14 mouse cellular contexts compared by ENCODE assay signal in the genomic region with DNA sequence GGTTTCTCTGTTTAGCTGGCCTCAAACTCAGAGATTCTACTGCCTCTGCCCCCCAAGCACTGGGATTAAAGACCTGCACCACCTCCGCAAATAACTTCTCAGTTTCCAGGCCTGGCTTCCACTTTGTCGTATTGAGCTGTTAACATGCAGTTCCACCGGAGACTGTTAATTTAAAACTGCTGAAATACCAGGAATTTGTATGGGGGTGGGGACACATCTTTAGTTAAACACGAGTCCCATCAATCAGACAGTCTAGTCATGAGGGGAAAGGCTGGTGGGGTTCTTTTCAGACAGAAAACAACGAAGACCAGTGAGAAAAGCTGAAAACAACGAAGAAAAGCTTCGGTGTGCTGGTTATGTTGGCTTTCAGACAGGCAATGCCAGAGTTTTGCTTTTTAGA.
A peak's percentile ranks its signal among the peaks of the same experiment; 100 is the strongest.
DNase-seq lines count a peak whose midpoint lies in the region; ATAC-seq lines count a peak whose summit lies in the region.
"Had no signal": no experiment of that assay in that cellular context is flagged by ENCODE, and none has a peak within 500 bp of the region (broad histone marks: within the 10 kb centered on the region; RNA-seq: fewer than 3 reads in every experiment).

No protein-coding gene starts in this region.

- H3K9ac ChIP-seq in hindbrain, embryonic 11.5 days (ENCODE audit: low read depth, low read length), result no peak overlapping the region
- H3K9ac ChIP-seq in hindbrain, embryonic 13.5 days, result no peak overlapping the region
- H3K9ac ChIP-seq in embryonic facial prominence, embryonic 13.5 days, result no peak overlapping the region
- H3K9ac ChIP-seq in forebrain, embryonic 16.5 days (replicated peaks; ENCODE audit: low read depth, low read length), result no peak overlapping the region
- H3K9ac ChIP-seq: lung, embryonic 14.5 days had no signal

- H3K27me3 ChIP-seq in hindbrain, embryonic 11.5 days (ENCODE audit: control insufficient read depth, insufficient read depth, low read length), result no peaks in the 10 kb centered on the region
- H3K27me3 ChIP-seq in hindbrain, embryonic 13.5 days, result no peaks in the 10 kb centered on the region
- no peaks in the 10 kb centered on the region for H3K27me3 ChIP-seq in embryonic facial prominence, embryonic 13.5 days
- H3K27me3 ChIP-seq in forebrain, embryonic 16.5 days (replicated peaks; ENCODE audit: control insufficient read depth, insufficient read depth, low read length), result no peaks in the 10 kb centered on the region

- no peak overlapping the region for H3K4me2 ChIP-seq in hindbrain, embryonic 11.5 days (replicated peaks; ENCODE audit: low read depth, low read length)
- H3K4me2 ChIP-seq in hindbrain, embryonic 13.5 days, result no peak overlapping the region
- H3K4me2 ChIP-seq in embryonic facial prominence, embryonic 13.5 days, result no peak overlapping the region
- H3K4me2 ChIP-seq in forebrain, embryonic 16.5 days (ENCODE audit: low read length), result no peak overlapping the region
- H3K4me2 ChIP-seq: lung, embryonic 14.5 days had no signal

- no peaks in the 10 kb centered on the region for H3K36me3 ChIP-seq in hindbrain, embryonic 11.5 days (ENCODE audit: control insufficient read depth, insufficient read depth, low read length)
- no peaks in the 10 kb centered on the region for H3K36me3 ChIP-seq in hindbrain, embryonic 13.5 days
- no peaks in the 10 kb centered on the region for H3K36me3 ChIP-seq in embryonic facial prominence, embryonic 13.5 days
- H3K36me3 ChIP-seq in forebrain, embryonic 16.5 days (ENCODE audit: control insufficient read depth, insufficient read depth), result no peaks in the 10 kb centered on the region

- peaks cover 2% of the 10 kb centered on the region; the same call in 1 of the 2 replicates for H3K4me1 ChIP-seq in hindbrain, embryonic 11.5 days (replicated peaks; ENCODE audit: control insufficient read depth, insufficient read depth, low read length)
- H3K4me1 ChIP-seq in hindbrain, embryonic 13.5 days (replicated peaks), result peaks cover 12% of the 10 kb centered on the region
- peaks cover 18% of the 10 kb centered on the region for H3K4me1 ChIP-seq in embryonic facial prominence, embryonic 13.5 days
- H3K4me1 ChIP-seq in forebrain, embryonic 16.5 days (replicated peaks; ENCODE audit: control insufficient read depth, insufficient read depth, low read length), result peaks cover 15% of the 10 kb centered on the region

- H3K27ac ChIP-seq in hindbrain, embryonic 11.5 days (ENCODE audit: low read depth, low read length), result no peak overlapping the region
- no peak overlapping the region for H3K27ac ChIP-seq in hindbrain, embryonic 13.5 days
- H3K27ac ChIP-seq in embryonic facial prominence, embryonic 13.5 days, result peak overlapping the region; percentile 30; the same call in 1 of the 2 replicates
- peak overlapping the region; percentile 46 for H3K27ac ChIP-seq in forebrain, embryonic 16.5 days (ENCODE audit: low read length)
- H3K27ac ChIP-seq: macrophage had no signal

- no peaks in the 10 kb centered on the region for H3K9me3 ChIP-seq in hindbrain, embryonic 11.5 days (ENCODE audit: control insufficient read depth, low read length)
- H3K9me3 ChIP-seq in hindbrain, embryonic 13.5 days, result no peaks in the 10 kb centered on the region
- no peaks in the 10 kb centered on the region for H3K9me3 ChIP-seq in embryonic facial prominence, embryonic 13.5 days
- no peaks in the 10 kb centered on the region for H3K9me3 ChIP-seq in forebrain, embryonic 16.5 days (ENCODE audit: control insufficient read depth, low read length)

- no peak overlapping the region for H3K4me3 ChIP-seq in hindbrain, embryonic 11.5 days (ENCODE audit: low read depth, low read length)
- H3K4me3 ChIP-seq in hindbrain, embryonic 13.5 days, result no peak overlapping the region
- H3K4me3 ChIP-seq in embryonic facial prominence, embryonic 13.5 days, result no peak overlapping the region
- H3K4me3 ChIP-seq in forebrain, embryonic 16.5 days (replicated peaks; ENCODE audit: low read length), result no peak overlapping the region

- peak; percentile 38 for DNase-seq in hindbrain, embryonic 11.5 days (ENCODE audit: low spot score)
- DNase-seq in embryo, embryonic 10.5 days (ENCODE audit: low spot score), result peak; percentile 64
- DNase-seq in adrenal gland, postnatal 4 days (ENCODE audit: low spot score in 2 of 2), result no peak
- no peak for DNase-seq in c-Kit-positive CD71-positive TER-119-positive erythroid progenitor cells, embryonic 14.5 days (ENCODE audit: low spot score)
- DNase-seq in frontal cortex, adult 2 months (ENCODE audit: extremely low spot score in 1 of 2, low spot score in 1 of 2), result no peak
- DNase-seq: cerebellum, adult 8-10 months; midbrain, embryonic 14.5 days; right cerebral cortex, postnatal 25 days had no signal

- WGBS in hindbrain, embryonic 11.5 days, result 27% methylated on average over 7 of the region's 7 CpGs
- 18% methylated on average over 7 of the region's 7 CpGs for WGBS in hindbrain, embryonic 13.5 days
- WGBS in embryonic facial prominence, embryonic 13.5 days, result 33% methylated on average over 7 of the region's 7 CpGs
- 15% methylated on average over 7 of the region's 7 CpGs for WGBS in forebrain, embryonic 16.5 days

- 0 out of 2 replicates have a peak, but pooled peaks have one; percentile 43 for ATAC-seq in hindbrain, embryonic 11.5 days (ENCODE audit: low FRiP score)
- no peak for ATAC-seq in hindbrain, embryonic 13.5 days (ENCODE audit: low FRiP score)
- no peak for ATAC-seq in embryonic facial prominence, embryonic 13.5 days (ENCODE audit: insufficient number of reproducible peaks, insufficient read depth, low FRiP score, low TSS enrichment, low read depth)
- peak; percentile 42 for ATAC-seq in forebrain, embryonic 16.5 days
- ATAC-seq: inflammation-experienced regulatory T-cells, adult 6 months had no signal

Comparison
In these comparisons a context has a peak if more than half of its experiments do, and no peak if none do; other contexts are left out.
1. ATAC-seq: peak in hindbrain, embryonic 11.5 days (single experiment) and forebrain, embryonic 16.5 days (single experiment); none in hindbrain, embryonic 13.5 days (single experiment) and embryonic facial prominence, embryonic 13.5 days (single experiment).
2. DNase-seq: peak in hindbrain, embryonic 11.5 days (single experiment) and embryo, embryonic 10.5 days (single experiment); none in adrenal gland, postnatal 4 days (0 of 2), c-Kit-positive CD71-positive TER-119-positive erythroid progenitor cells, embryonic 14.5 days (single experiment) and frontal cortex, adult 2 months (0 of 2).
3. H3K27ac ChIP-seq: peak in embryonic facial prominence, embryonic 13.5 days (single experiment) and forebrain, embryonic 16.5 days (single experiment); none in hindbrain, embryonic 11.5 days (single experiment) and hindbrain, embryonic 13.5 days (single experiment).